Mouse (Mus musculus): ENCODE data around the gene Slc17a1.

- TF ChIP-seq CTCF (IDR thresholded peaks at IDR 0.05; ENCODE audit: control insufficient read depth, insufficient read depth, insufficient replicate concordance, low read depth, low read length) = no peak
- no peak for TF ChIP-seq POLR2A (IDR thresholded peaks at IDR 0.05; ENCODE audit: control insufficient read depth, low read depth, low read length)
Measured at GRCm38 (mm10) chr13:23940291-23940690, 72.7 kb downstream of the Slc17a1 start.
